Mouse (Mus musculus): ENCODE results near the gene Slc2a3. TPM values are rescaled to one million over a fixed set of nuclear protein-coding genes. Genes with fewer than 3 reads are reported as not detected.
A peak's percentile ranks its signal among the peaks of the same experiment; 100 is the strongest.

Slc2a3 gene
- polyA plus RNA-seq, 2 experiments, result 46.5 to 71.6 TPM

DNA sequence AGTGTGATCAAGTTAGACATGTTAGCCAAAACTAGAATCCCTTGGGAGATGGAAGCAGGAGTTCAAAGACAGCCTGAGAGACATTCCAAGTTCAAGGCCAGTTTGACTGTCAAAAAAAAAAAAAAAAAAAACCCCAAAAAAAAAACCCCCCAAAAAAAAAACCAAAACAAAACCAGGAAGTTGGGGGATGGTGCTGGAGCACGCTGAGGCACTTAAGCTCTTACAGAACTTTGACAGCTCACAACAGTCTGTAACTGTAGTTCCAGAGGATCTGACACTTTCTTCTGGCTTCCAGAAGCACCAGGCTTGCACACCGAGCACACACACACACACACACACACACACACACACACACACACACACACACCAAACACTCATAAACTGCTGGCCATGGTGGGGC, 45.5 kb downstream of the Slc2a3 start:
- Histone ChIP-seq H3K9ac (ENCODE audit: low read depth, low read length, severe bottlenecking) (no peak overlapping the region), H3K4me1 (ENCODE audit: control insufficient read depth, insufficient read depth, low read length) (no peaks in the 10 kb centered on the region), H3K27ac (replicated peaks; ENCODE audit: low read depth, low read length) (no peak overlapping the region), H3K9me3 (ENCODE audit: control insufficient read depth, low read length) (no peaks in the 10 kb centered on the region), H3K27me3 (ENCODE audit: control insufficient read depth, insufficient read depth, low read length) (no peaks in the 10 kb centered on the region), H3K4me3 (replicated peaks; ENCODE audit: low read length) (no peak overlapping the region), H3K36me3 (ENCODE audit: control insufficient read depth, insufficient read depth, low read length) (no peaks in the 10 kb centered on the region), H3K4me2 (replicated peaks; ENCODE audit: low read depth, low read length, severe bottlenecking) (no peak overlapping the region)
- 28% methylated on average over 2 of the region's 2 CpGs for WGBS
- ATAC-seq (ENCODE audit: low FRiP score, low read depth) (no peak), DNase-seq (ENCODE audit: low spot score) (no peak)
- TF ChIP-seq POLR2A (IDR thresholded peaks at IDR 0.05; ENCODE audit: borderline replicate concordance, extremely low read depth, insufficient read depth, insufficient read length), result no peak

DNA sequence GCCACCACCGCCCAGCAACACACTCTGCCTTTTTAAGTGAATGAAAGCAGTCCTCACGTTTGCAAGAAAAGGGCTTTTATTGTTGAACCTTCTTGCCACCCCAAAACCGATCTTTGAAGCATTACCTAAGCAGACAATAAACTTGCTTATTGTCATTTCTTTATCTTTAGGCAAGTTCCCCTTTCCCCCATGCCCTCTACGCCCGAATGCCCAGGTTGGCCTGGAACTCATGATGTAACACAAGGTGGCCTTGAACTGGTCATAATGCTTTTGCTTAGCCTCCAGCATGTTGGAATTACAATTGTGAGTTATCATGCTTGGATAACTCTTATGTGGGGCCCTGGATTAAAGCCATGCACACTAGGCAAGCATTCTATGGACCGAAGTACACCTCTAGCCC, 50.9 kb downstream of the Slc2a3 start:
- Histone ChIP-seq H3K9ac (ENCODE audit: low read depth, low read length, severe bottlenecking) (no peak overlapping the region), H3K4me3 (replicated peaks; ENCODE audit: low read length) (no peak overlapping the region), H3K36me3 (ENCODE audit: control insufficient read depth, insufficient read depth, low read length) (no peaks in the 10 kb centered on the region), H3K27ac (replicated peaks; ENCODE audit: low read depth, low read length) (no peak overlapping the region), H3K4me1 (ENCODE audit: control insufficient read depth, insufficient read depth, low read length) (no peaks in the 10 kb centered on the region), H3K27me3 (ENCODE audit: control insufficient read depth, insufficient read depth, low read length) (no peaks in the 10 kb centered on the region), H3K9me3 (ENCODE audit: control insufficient read depth, low read length) (no peaks in the 10 kb centered on the region), H3K4me2 (replicated peaks; ENCODE audit: low read depth, low read length, severe bottlenecking) (no peak overlapping the region)
- TF ChIP-seq POLR2A (IDR thresholded peaks at IDR 0.05; ENCODE audit: borderline replicate concordance, extremely low read depth, insufficient read depth, insufficient read length), result no peak
- no peak for ATAC-seq (ENCODE audit: low FRiP score, low read depth)
- DNase-seq (ENCODE audit: low spot score), result no peak
- WGBS, result 77% methylated on average over 6 of the region's 6 CpGs

DNA sequence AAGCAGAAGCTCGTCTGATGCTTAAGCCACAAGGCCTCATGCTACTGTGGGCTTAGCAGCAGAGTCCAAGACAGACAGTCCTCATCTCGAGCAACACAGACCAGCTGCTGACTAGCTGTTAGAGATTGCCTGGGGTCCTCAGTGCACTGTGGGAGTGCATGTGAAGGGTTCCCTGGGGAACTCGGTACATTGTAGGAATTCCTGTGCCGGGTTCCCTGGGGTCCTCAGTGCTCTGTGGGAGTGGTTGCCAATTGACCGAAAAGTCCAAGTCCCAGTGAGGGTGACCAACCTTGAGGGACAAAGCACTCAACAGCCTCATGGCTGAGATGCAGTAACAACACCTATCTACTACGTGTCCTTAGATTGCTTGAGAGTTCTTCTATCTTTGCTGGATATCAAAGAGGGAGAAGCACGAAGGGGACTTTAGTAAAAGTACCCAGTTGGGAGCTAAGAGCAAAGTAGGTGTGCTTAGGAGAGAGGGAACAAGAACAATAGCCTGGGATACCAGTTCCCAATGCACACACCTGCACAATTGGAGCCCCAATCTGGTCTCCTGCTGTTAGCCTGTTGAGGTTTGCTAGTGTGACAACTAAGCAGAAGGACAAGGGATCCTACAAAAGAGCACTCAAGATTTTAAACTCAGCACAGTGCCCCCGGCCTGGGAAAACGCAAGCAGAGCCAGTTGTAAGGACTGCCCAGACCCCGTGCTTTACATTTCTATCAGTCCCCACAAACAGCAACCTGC, 56.8 kb downstream of the Slc2a3 start:
- no peak for TF ChIP-seq POLR2A (IDR thresholded peaks at IDR 0.05; ENCODE audit: borderline replicate concordance, extremely low read depth, insufficient read depth, insufficient read length)
- ATAC-seq (ENCODE audit: low FRiP score, low read depth) (no peak), DNase-seq (ENCODE audit: low spot score) (no peak)
- Histone ChIP-seq H3K4me1 (ENCODE audit: control insufficient read depth, insufficient read depth, low read length) (peaks cover 8% of the 10 kb centered on the region; the same call in 1 of the 2 replicates), H3K9ac (ENCODE audit: low read depth, low read length, severe bottlenecking) (no peak overlapping the region), H3K27ac (replicated peaks; ENCODE audit: low read depth, low read length) (no peak overlapping the region), H3K36me3 (ENCODE audit: control insufficient read depth, insufficient read depth, low read length) (no peaks in the 10 kb centered on the region), H3K27me3 (ENCODE audit: control insufficient read depth, insufficient read depth, low read length) (peaks cover 8% of the 10 kb centered on the region; the same call in 1 of the 2 replicates), H3K4me3 (replicated peaks; ENCODE audit: low read length) (no peak overlapping the region), H3K4me2 (replicated peaks; ENCODE audit: low read depth, low read length, severe bottlenecking) (no peak overlapping the region), H3K9me3 (ENCODE audit: control insufficient read depth, low read length) (no peaks in the 10 kb centered on the region)
- WGBS, result 43% methylated on average over 10 of the region's 10 CpGs

DNA sequence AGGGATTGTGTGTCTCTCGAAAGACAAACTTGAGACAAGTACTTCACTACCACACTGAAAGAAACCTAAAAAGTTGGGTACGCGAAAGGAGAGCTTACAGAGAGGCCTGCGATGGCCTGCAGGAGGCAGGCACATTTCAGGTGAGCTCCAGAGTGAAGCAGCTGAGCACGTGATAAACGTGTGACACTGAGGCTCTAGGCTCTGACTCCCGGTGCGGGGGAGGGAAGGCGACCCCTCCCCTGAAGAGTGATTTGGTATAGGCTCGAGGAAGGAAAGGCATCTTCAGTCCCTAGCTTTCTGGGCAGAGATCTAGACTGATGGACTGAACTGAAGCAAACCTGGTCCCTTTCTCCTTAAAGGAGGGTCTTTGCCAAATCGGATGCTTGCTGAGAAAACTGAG, 58.1 kb downstream of the Slc2a3 start:
- H3K27ac ChIP-seq (replicated peaks; ENCODE audit: low read depth, low read length), result no peak overlapping the region
- H3K4me1 ChIP-seq (ENCODE audit: control insufficient read depth, insufficient read depth, low read length), result peaks cover 8% of the 10 kb centered on the region; the same call in 1 of the 2 replicates
- ATAC-seq (ENCODE audit: low FRiP score, low read depth) (no peak), DNase-seq (ENCODE audit: low spot score) (no peak)
- H3K36me3 ChIP-seq (ENCODE audit: control insufficient read depth, insufficient read depth, low read length), result peaks cover 7% of the 10 kb centered on the region
- H3K4me3 ChIP-seq (replicated peaks; ENCODE audit: low read length), result no peak overlapping the region
- no peaks in the 10 kb centered on the region for H3K9me3 ChIP-seq (ENCODE audit: control insufficient read depth, low read length)
- no peak overlapping the region for H3K9ac ChIP-seq (ENCODE audit: low read depth, low read length, severe bottlenecking)
- WGBS, result 20% methylated on average over 11 of the region's 11 CpGs
- TF ChIP-seq POLR2A (IDR thresholded peaks at IDR 0.05; ENCODE audit: borderline replicate concordance, extremely low read depth, insufficient read depth, insufficient read length), result no peak
- peaks cover 8% of the 10 kb centered on the region; the same call in 1 of the 2 replicates for H3K27me3 ChIP-seq (ENCODE audit: control insufficient read depth, insufficient read depth, low read length)
- no peak overlapping the region for H3K4me2 ChIP-seq (replicated peaks; ENCODE audit: low read depth, low read length, severe bottlenecking)

DNA sequence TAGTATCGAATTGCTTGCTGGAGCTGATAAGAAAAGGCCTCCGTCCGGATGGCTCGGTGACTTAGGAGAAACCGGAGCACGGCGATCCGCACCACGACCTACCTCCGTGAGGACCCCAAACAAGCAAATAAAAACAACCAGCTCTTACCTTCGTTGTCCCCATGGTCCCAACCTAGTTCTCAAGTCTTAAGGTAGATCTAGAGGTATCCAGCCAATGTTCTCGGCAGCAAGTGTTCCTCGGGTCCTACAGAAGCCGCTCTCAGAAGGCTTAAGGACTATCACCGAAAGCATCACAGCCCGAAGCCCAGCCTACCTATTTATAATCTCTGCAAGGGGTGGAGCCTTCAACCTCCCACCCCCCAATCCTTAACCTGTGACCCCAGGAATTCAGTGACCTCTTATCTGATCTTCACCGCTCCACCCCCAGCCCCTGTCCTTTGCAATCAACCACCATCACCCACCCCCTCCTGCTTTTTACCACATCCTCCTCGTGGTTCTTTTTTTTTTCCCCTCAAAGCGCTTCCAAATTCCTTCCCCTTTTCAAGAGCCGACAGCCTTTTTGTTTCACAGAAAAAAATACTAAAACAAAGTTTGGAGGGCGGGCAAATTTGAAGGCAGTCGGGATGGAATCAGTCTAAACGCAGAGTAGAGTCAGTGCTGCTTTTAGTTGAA, 59.1 kb downstream of the Slc2a3 start:
- H3K9me3 ChIP-seq (ENCODE audit: control insufficient read depth, low read length), result no peaks in the 10 kb centered on the region
- peak; percentile 71 for DNase-seq (ENCODE audit: low spot score)
- peak; percentile 37; the same call in 1 of the 2 replicates for TF ChIP-seq POLR2A (IDR thresholded peaks at IDR 0.05; ENCODE audit: borderline replicate concordance, extremely low read depth, insufficient read depth, insufficient read length)
- WGBS, result under 1% methylated on average over 23 of the region's 23 CpGs
- H3K4me2 ChIP-seq (replicated peaks; ENCODE audit: low read depth, low read length, severe bottlenecking), result peak overlapping the region; percentile 74
- peak overlapping the region; percentile 57 for H3K4me3 ChIP-seq (replicated peaks; ENCODE audit: low read length)
- peak overlapping the region; percentile 60 for H3K9ac ChIP-seq (ENCODE audit: low read depth, low read length, severe bottlenecking)
- H3K27ac ChIP-seq (replicated peaks; ENCODE audit: low read depth, low read length), result no peak overlapping the region
- peaks cover 8% of the 10 kb centered on the region for H3K36me3 ChIP-seq (ENCODE audit: control insufficient read depth, insufficient read depth, low read length)
- H3K27me3 ChIP-seq (ENCODE audit: control insufficient read depth, insufficient read depth, low read length), result peaks cover 8% of the 10 kb centered on the region; the same call in 1 of the 2 replicates
- peaks cover 8% of the 10 kb centered on the region; the same call in 1 of the 2 replicates for H3K4me1 ChIP-seq (ENCODE audit: control insufficient read depth, insufficient read depth, low read length)
- ATAC-seq (ENCODE audit: low FRiP score, low read depth), result peak; percentile 45; the same call in 1 of the 2 replicates
